8 mouse cellular contexts compared by ENCODE assay signal in genomic region chr12:87266827-87267603, GRCm38 (mm10). TPM values are rescaled to one million over a fixed set of nuclear protein-coding genes. Genes with fewer than 3 reads are reported as not detected.
DNase-seq lines count a peak whose midpoint lies in the region; ATAC-seq and TF ChIP-seq lines count a peak whose summit lies in the region.

No protein-coding gene starts in this region.

- intact Hi-C loops in left cerebral cortex, postnatal 36 days (cut with DNase I), result loop anchor here (10.0 kb wide), 1 partner anchor 68 kb away; no protein-coding TSS in a partner anchor

- H3K4me1 ChIP-seq in cerebellum, adult 2 months (ENCODE audit: control insufficient read depth, insufficient read depth, low read length), result peaks cover 5% of the 10 kb centered on the region; the same call in 1 of the 2 replicates
- peaks cover 10% of the 10 kb centered on the region for H3K4me1 ChIP-seq in thymus, adult 2 months (replicated peaks; ENCODE audit: control insufficient read depth, insufficient read depth, low read length)
- peaks cover 23% of the 10 kb centered on the region for H3K4me1 ChIP-seq in hindbrain, embryonic 14.5 days (replicated peaks; ENCODE audit: control insufficient read depth, insufficient read depth, low read length)

- no peak for DNase-seq in cerebellum, adult 2 months
- DNase-seq in cerebellum, postnatal 25 days, result no peak
- DNase-seq in thymus, adult 2 months, result no peak
- DNase-seq in thymus, adult 18-20 months, result no peak
- DNase-seq in hindbrain, embryonic 14.5 days (ENCODE audit: low spot score), result peak; percentile 42
- peak; percentile 13 for DNase-seq in lung, postnatal 36 days
- DNase-seq in left cerebral cortex, postnatal 36 days (ENCODE audit: low spot score in 2 of 2), result no peak
- DNase-seq in layer of hippocampus, postnatal 14 days (ENCODE audit: low spot score in 2 of 2), result no peak

- H3K27ac ChIP-seq in cerebellum, adult 2 months (ENCODE audit: insufficient read depth, low read length), result peak overlapping the region; percentile 58; the same call in 1 of the 2 replicates
- H3K27ac ChIP-seq in thymus, adult 2 months (ENCODE audit: control insufficient read depth, insufficient read depth, low read length), result peak overlapping the region; percentile 47
- H3K27ac ChIP-seq in hindbrain, embryonic 14.5 days, result peak overlapping the region; percentile 79

- H3K9ac ChIP-seq in hindbrain, embryonic 14.5 days, result peak overlapping the region; percentile 82

- H3K4me2 ChIP-seq in hindbrain, embryonic 14.5 days (replicated peaks), result peak overlapping the region; percentile 78

- H3K4me3 ChIP-seq in cerebellum, adult 2 months (replicated peaks; ENCODE audit: insufficient read depth, low read depth, low read length), result peak overlapping the region; percentile 78
- H3K4me3 ChIP-seq in thymus, adult 2 months (ENCODE audit: control insufficient read depth, insufficient read depth, low read length), result peak overlapping the region; percentile 91
- peak overlapping the region; percentile 72 for H3K4me3 ChIP-seq in hindbrain, embryonic 14.5 days (replicated peaks; ENCODE audit: low read length)

- H3K36me3 ChIP-seq in thymus, adult 2 months (ENCODE audit: control insufficient read depth, insufficient read depth, low read length), result peaks cover 32% of the 10 kb centered on the region
- peaks cover 49% of the 10 kb centered on the region for H3K36me3 ChIP-seq in hindbrain, embryonic 14.5 days (replicated peaks; ENCODE audit: control insufficient read depth, insufficient read depth)

- TF ChIP-seq POLR2A in cerebellum, adult 2 months (IDR thresholded peaks at IDR 0.05; ENCODE audit: borderline replicate concordance, insufficient read depth, low read length), result no peak
- TF ChIP-seq POLR2A in thymus, adult 2 months (IDR thresholded peaks at IDR 0.05; ENCODE audit: control insufficient read depth, extremely low read depth, insufficient read depth, low read length, poor library complexity), result no peak

- ATAC-seq in hindbrain, embryonic 14.5 days (ENCODE audit: low FRiP score), result peak; percentile 65

- WGBS in cerebellum, adult 2 months, result under 1% methylated on average over 31 of the region's 31 CpGs
- WGBS in thymus, adult 2 months, result under 1% methylated on average over 31 of the region's 31 CpGs
- WGBS in hindbrain, embryonic 14.5 days, result under 1% methylated on average over 31 of the region's 31 CpGs

- no peak for TF ChIP-seq CTCF in cerebellum, adult 2 months (IDR thresholded peaks at IDR 0.05; ENCODE audit: borderline replicate concordance, insufficient read depth, low read depth, low read length)
- TF ChIP-seq CTCF in thymus, adult 2 months (IDR thresholded peaks at IDR 0.05; ENCODE audit: borderline replicate concordance, control insufficient read depth, extremely low read depth, insufficient read depth, low read length, poor library complexity), result no peak

- H3K9me3 ChIP-seq in hindbrain, embryonic 14.5 days (ENCODE audit: control insufficient read depth, low read length), result no peaks in the 10 kb centered on the region

- no peaks in the 10 kb centered on the region for H3K27me3 ChIP-seq in cerebellum, adult 2 months (ENCODE audit: control insufficient read depth, insufficient read depth, low read length)
- H3K27me3 ChIP-seq in thymus, adult 2 months (ENCODE audit: control insufficient read depth, insufficient read depth, low read length), result no peaks in the 10 kb centered on the region
- H3K27me3 ChIP-seq in hindbrain, embryonic 14.5 days (ENCODE audit: control insufficient read depth, insufficient read depth, low read length), result no peaks in the 10 kb centered on the region

RNA-seq across cellular contexts. Expression of gene Ahsa1, which starts 0.7 kb away (rescaled TPM):
- polyA plus RNA-seq in cerebellum, adult 2 months (2012; rRNA removed), result 238 and 246 TPM in 2 replicates
- 63.8 and 64.5 TPM in 2 replicates for polyA plus RNA-seq in thymus, adult 2 months (2012; rRNA removed)
- 169 and 181 TPM in 2 replicates for polyA plus RNA-seq in hindbrain, embryonic 14.5 days (2014; fragmentation: Nextera tagmentation; extraction: Ambion mirVana)
- total RNA-seq in left cerebral cortex, postnatal 36 days (2021), result 100 to 1,000 TPM; 173 to 174 TPM
- total RNA-seq in layer of hippocampus, postnatal 14 days (2021), result 100 to 1,000 TPM; 147 to 157 TPM

RNA-seq across cellular contexts. Expression of gene Vipas39, which starts 1.0 kb away (rescaled TPM):
- polyA plus RNA-seq in cerebellum, adult 2 months (2012; rRNA removed), result 58.2 and 60.3 TPM in 2 replicates
- 34.5 and 37.6 TPM in 2 replicates for polyA plus RNA-seq in thymus, adult 2 months (2012; rRNA removed)
- polyA plus RNA-seq in hindbrain, embryonic 14.5 days (2014; fragmentation: Nextera tagmentation; extraction: Ambion mirVana), result 56.7 and 58.9 TPM in 2 replicates
- total RNA-seq in left cerebral cortex, postnatal 36 days (2021), result 10 to 100 TPM; 52.1 to 58.6 TPM
- 10 to 100 TPM; 57.5 to 66.0 TPM for total RNA-seq in layer of hippocampus, postnatal 14 days (2021)

RNA-seq across cellular contexts. Expression of gene Noxred1, which starts 28.5 kb away (rescaled TPM):
- polyA plus RNA-seq in cerebellum, adult 2 months (2012; rRNA removed), result 1.5 and 2.0 TPM in 2 replicates
- 0.54 and 0.86 TPM in 2 replicates for polyA plus RNA-seq in thymus, adult 2 months (2012; rRNA removed)
- 1.7 and 2.4 TPM in 2 replicates for polyA plus RNA-seq in hindbrain, embryonic 14.5 days (2014; fragmentation: Nextera tagmentation; extraction: Ambion mirVana)
- 1 to 10 TPM in 1 of 2 experiments, under 1 TPM in 1; 0.84 to 1.8 TPM for total RNA-seq in left cerebral cortex, postnatal 36 days (2021)
- total RNA-seq in layer of hippocampus, postnatal 14 days (2021), result 1 to 10 TPM in 1 of 2 experiments, under 1 TPM in 1; 0.93 to 1.2 TPM

RNA-seq across cellular contexts. Expression of gene Ism2, which starts 32.5 kb away (rescaled TPM):
- 0.21 and 0.26 TPM in 2 replicates for polyA plus RNA-seq in cerebellum, adult 2 months (2012; rRNA removed)
- 0.05 TPM in 1 of 2 replicates, not detected in the other for polyA plus RNA-seq in thymus, adult 2 months (2012; rRNA removed)
- polyA plus RNA-seq in hindbrain, embryonic 14.5 days (2014; fragmentation: Nextera tagmentation; extraction: Ambion mirVana), result 0.86 and 1.3 TPM in 2 replicates
- total RNA-seq in left cerebral cortex, postnatal 36 days (2021), result under 1 TPM in 1 of 2 experiments, not detected in 1; 0.32 TPM
- total RNA-seq in layer of hippocampus, postnatal 14 days (2021), result under 1 TPM; 0.52 to 0.60 TPM

Comparison
In these comparisons a context has a peak if more than half of its experiments do, and no peak if none do; other contexts are left out.
1. DNase-seq: peak in hindbrain, embryonic 14.5 days (single experiment) and lung, postnatal 36 days (single experiment); none in cerebellum, adult 2 months (0 of 2), cerebellum, postnatal 25 days (0 of 2), thymus, adult 2 months (single experiment), thymus, adult 18-20 months (0 of 2), left cerebral cortex, postnatal 36 days (0 of 2) and layer of hippocampus, postnatal 14 days (0 of 2).
2. Peak in every context shown above with its lines, with median percentiles within 50 percentile points of each other: H3K27ac ChIP-seq and H3K4me3 ChIP-seq.